Mouse (Mus musculus): Measurements from ENCODE around the gene Brca2.
"Not testable (repeated sequence)": the region's sequence is repeated elsewhere in the genome, so short reads cannot be mapped to it uniquely, and the experiment has no call there.

Brca2 gene

DNA sequence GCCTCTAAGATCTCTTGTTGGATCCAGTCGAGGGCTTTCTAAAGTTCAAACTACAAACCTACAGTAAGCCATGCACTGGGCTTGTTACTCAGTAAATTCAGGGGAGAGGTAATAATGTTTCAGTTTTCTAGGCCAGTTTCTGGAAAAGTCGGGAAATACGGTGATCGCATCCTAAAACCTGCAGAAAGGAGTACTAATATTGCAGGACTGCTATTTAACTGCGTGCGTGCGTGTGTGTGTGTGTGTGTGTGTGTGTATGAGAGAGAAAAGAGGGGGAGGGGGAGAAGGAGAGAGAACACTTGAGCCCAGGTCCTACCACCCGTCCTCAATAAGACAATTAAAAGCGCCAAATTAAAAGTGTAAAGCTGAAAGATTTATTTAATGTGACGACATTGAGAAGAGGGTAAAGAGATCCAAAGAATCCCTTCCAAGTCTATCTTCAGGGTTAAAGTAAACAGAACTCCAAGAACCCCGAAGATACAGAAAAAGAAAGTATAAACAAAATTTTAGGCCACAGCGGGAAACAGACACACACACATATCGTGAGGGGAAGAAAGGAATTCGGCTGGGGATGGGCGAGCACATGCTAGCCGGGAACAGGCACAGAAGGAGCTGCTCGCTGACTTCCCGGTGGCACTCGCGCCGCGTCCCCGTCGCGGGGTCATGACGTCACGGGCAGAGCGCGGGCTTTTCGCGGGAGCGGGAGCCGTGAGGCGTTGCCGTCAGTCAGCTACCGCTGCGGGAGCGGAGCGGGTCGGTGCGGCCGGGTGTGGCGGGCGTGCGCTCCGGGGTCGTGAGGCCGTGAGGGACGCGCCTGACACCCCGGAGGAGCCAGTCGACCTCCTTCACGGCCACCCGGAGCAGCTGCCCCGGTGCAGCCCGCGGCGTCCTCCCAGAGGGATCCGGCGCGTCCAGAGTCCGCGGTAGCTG is at the start of gene Brca2:
Gene Brca2, plus strand, starts transcription at position 694 of the 930 bp plus-strand sequence.
- peak; percentile 82 for DNase-seq (ENCODE audit: low read depth, low spot score)

GRCm38 (mm10) chr5:150477364-150477763 is 45.1 kb upstream of the Brca2 start:
- no peak for DNase-seq (ENCODE audit: low read depth, low spot score)

GRCm38 (mm10) chr5:150478612-150479011 is 43.8 kb upstream of the Brca2 start:
- no peak for DNase-seq (ENCODE audit: low read depth, low spot score)

DNA sequence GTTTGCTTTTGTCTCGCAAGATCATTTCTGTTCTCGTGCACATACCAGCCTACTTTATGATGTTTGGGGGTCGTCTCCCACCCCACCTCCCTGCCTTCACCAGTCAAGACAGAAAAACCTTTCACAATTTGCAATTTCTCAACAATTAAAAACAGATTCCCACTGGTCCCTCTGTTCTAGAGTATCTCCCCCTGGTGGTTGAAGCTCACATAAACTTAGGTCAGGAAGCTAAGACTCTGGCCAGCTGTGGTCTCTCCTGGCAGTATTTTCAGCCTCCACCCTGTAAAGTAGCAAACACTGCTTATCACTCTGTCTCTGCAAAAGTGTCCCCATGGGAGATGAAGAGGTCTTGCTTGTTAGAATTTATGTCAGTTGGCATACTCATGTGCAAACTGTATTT is 37.2 kb upstream of the Brca2 start:
- DNase-seq (ENCODE audit: low read depth, low spot score) = no peak

DNA sequence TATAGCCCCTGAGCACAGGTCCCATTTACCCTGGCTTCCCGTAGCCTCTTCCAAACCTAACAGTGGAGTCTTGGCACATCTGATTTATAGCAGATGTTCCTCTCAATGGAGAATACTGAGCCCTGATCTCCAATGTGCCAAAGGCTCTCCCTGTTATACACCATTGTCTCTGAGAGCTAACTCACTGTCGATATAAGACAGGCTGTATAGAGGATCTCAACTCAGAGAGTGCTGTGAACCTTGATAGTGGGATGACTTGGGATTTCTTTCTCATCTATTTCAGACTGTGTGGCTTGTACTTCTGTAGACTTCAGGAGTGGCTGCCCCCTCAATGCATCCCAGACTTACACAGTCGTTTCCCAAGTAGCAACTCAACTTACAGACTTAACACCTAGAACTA is 32.1 kb upstream of the Brca2 start:
- DNase-seq (ENCODE audit: low read depth, low spot score) = no peak

GRCm38 (mm10) chr5:150490821-150491220 is 31.6 kb upstream of the Brca2 start:
- no peak for DNase-seq (ENCODE audit: low read depth, low spot score)

- DNase-seq (ENCODE audit: low read depth, low spot score) = not testable (repeated sequence)
Observed at GRCm38 (mm10) chr5:150491573-150492173, 30.8 kb upstream of the Brca2 start.

- peak; percentile 27 for DNase-seq (ENCODE audit: low read depth, low spot score)
Observed at GRCm38 (mm10) chr5:150495792-150496191, 26.6 kb upstream of the Brca2 start.

- no peak for DNase-seq (ENCODE audit: low read depth, low spot score)
Observed at GRCm38 (mm10) chr5:150510451-150511225, 11.8 kb upstream of the Brca2 start.

DNA sequence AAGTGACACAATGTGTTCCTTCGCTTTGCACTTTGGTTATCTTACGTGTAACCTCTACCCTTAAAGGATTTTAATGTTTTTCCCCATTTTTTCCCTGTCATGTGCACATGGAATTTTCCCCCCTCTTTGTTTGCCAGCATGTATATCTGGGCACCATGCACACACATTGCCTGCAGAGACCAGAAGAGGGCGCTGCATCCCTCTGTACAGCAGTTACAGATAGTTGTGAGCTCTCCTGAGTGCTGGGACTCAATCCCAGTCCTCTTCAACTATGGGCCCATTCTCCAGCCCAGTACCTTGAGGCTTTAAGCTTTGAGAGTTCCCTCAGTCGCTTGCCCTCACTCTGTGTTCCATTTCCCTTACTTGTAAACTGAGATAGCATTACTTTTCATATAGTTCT is 9.2 kb upstream of the Brca2 start:
- no peak for DNase-seq (ENCODE audit: low read depth, low spot score)

- no peak for DNase-seq (ENCODE audit: low read depth, low spot score)
Observed at GRCm38 (mm10) chr5:150514027-150514426, 8.4 kb upstream of the Brca2 start.

- no peak for DNase-seq (ENCODE audit: low read depth, low spot score)
Observed at GRCm38 (mm10) chr5:150518064-150518463, 4.4 kb upstream of the Brca2 start, which contains the start of gene Zar1l. TSS of gene Zar1l (minus strand) at chr5:150518164.

DNA sequence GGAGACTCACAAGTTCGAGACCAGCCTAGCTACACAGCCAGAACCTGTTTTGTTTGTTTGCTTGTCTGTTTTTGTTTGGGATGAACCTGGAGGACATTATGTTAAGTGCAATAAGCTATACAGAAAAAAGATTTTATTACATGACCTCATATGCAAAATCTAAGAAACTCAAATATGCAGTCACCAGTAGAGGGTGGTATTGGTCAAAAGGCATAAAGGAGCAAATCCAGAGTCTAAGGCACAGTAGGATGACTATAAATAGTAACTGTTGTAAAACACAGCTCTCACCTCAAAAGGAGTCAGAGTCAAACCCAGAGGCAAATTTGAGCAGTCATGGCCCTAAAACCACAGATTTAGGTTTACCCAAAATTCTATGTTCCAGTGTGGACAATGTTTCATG is 2.9 kb upstream of the Brca2 start:
- no peak for DNase-seq (ENCODE audit: low read depth, low spot score)

- DNase-seq (ENCODE audit: low read depth, low spot score) = peak; percentile 50
Observed at GRCm38 (mm10) chr5:150522867-150523234, 421 bp downstream of the Brca2 start.

GRCm38 (mm10) chr5:150525239-150525638 is 2.8 kb downstream of the Brca2 start:
- DNase-seq (ENCODE audit: low read depth, low spot score) = no peak

- DNase-seq (ENCODE audit: low read depth, low spot score) = no peak
Observed at GRCm38 (mm10) chr5:150541302-150541701, 18.9 kb downstream of the Brca2 start.

GRCm38 (mm10) chr5:150543184-150543583 is 20.8 kb downstream of the Brca2 start:
- no peak for DNase-seq (ENCODE audit: low read depth, low spot score)

DNA sequence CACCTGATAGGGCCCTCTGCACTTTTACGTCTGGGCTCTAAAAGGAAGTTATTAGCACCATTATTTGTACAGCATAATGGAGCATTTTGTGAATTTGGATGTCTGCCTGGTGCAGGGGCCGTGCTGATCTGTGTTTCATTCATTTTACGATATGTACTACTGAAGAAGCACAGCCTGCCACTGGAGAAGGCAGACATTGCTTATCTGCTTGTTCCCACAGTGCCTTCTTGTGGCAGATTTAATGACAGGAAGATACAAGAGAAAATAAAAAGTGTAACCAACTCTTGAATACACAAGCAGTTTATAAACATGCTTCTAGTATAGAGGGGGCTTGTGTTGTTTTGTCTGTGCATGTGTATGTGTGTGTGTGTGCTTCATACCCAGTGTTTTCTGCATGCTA is 29.2 kb downstream of the Brca2 start:
- DNase-seq (ENCODE audit: low read depth, low spot score) = no peak

DNA sequence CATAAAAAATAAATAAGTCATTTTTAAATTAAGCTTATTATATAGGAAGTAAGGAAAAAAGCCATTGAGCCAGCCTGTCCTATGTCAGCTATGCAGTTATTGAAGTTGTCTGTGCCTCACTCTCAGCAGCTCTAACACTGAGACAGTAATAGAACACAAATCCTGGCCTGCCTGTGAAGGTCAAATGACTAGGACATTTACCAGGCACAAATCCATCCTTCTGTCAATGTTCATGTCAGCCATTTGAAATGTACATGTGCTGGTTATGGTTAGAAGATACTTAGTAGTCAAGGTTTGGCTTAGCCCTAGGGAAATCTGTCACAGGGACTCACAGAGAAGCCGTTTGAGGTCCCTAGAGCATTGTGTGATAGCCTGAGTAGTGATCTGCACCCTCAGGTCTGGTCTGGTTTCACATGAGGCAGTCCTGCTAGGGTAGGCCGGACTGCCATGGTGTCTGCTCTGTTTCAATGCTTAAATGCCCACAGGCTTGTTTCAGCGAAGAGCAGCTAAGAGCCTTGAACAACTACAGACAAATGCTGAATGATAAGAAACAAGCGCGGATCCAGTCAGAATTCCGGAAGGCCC is 37.2 kb downstream of the Brca2 start:
- DNase-seq (ENCODE audit: low read depth, low spot score) = no peak

- DNase-seq (ENCODE audit: low read depth, low spot score) = no peak
Observed at GRCm38 (mm10) chr5:150560851-150561250, 38.4 kb downstream of the Brca2 start.

DNA sequence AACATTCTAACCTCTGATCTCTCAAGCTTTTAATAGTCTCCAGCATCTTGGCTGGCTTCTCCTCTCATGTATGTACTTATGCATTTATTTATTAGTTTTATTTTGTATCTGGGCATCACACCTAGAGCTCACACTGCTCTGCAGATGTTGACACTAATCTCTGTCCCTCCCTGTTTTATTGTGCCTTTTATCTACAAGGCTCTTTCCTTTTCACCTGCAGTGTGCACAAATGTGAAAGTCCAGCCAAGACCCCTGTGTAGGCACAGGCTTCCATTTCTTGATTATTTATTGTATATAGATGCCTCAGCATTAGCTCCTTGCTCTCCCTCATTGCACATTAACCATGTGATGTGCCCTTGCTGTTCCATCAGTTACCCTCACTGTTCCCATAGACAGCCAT is 38.9 kb downstream of the Brca2 start:
- no peak for DNase-seq (ENCODE audit: low read depth, low spot score)

GRCm38 (mm10) chr5:150561783-150562182 is 39.4 kb downstream of the Brca2 start:
- DNase-seq (ENCODE audit: low read depth, low spot score) = no peak

Data from c-Kit-negative CD71-positive TER-119-positive erythroid progenitor cells, embryonic 14.5 days (primary cell).